Comparison of ENCODE assay signal across 8 mouse cellular contexts in the genomic region with DNA sequence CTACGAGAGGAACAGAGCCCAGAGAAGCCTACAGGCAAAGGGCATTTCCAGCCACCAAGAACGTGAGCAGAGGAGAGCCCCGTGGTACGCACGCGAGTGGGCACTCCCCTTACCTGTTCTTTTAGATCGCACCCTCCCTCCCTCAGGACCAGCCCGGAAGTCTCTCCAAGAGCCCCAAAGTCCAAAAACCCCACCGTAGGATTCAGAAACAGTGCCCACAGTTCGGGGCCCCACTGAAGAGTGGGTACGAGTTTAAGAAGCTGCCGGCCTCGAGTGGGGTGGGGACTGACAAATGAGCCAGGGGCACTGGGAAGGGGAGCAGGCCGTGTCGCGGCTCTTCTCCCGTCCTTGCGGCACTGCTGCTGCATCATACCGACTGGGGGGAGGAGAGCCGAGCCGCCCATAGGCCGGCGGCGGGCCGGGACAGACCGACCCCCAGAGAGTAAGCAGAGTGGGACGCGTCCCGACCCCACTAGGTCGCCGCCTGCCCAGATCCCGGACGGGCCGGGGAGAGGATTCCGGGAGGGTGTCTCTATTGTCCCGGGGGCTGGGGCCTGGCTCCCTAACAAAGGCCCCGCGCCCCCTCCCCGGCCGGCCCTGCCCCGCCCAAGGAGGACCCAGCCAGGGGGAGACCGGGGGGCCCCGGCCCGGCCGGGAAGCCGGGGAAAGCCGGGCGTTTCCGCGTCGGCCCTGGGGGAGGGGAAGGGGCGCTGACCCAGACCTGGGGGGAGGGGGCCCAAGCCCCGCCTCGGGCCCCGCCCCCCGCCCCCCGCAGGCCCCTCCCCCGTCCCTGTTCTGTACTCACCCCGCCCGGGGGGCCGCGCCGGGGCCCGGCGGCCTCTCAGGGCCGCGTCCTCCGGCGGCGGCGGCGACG. TPM values are rescaled to one million over a fixed set of nuclear protein-coding genes. Genes with fewer than 3 reads are reported as not detected.
DNase-seq lines count a peak whose midpoint lies in the region; ATAC-seq and TF ChIP-seq lines count a peak whose summit lies in the region.

No protein-coding gene starts in this region.

- H3K9me3 ChIP-seq in hindbrain, embryonic 11.5 days (ENCODE audit: control insufficient read depth, low read length): no peaks in the 10 kb centered on the region
- H3K9me3 ChIP-seq in liver, embryonic 11.5 days (ENCODE audit: control insufficient read depth, low read length): no peaks in the 10 kb centered on the region

- no peaks in the 10 kb centered on the region for H3K4me1 ChIP-seq in embryonic fibroblast, embryonic 13.5 days (ENCODE audit: control insufficient read depth, insufficient read depth, low read length)
- H3K4me1 ChIP-seq in hindbrain, embryonic 11.5 days (replicated peaks; ENCODE audit: control insufficient read depth, insufficient read depth, low read length): peaks cover 8% of the 10 kb centered on the region
- H3K4me1 ChIP-seq in liver, embryonic 11.5 days (replicated peaks; ENCODE audit: control insufficient read depth, insufficient read depth, low read length): peaks cover 20% of the 10 kb centered on the region

- TF ChIP-seq CTCF in embryonic fibroblast, embryonic 13.5 days (IDR thresholded peaks at IDR 0.05; ENCODE audit: borderline replicate concordance, insufficient read depth, low read length): no peak

- no peaks in the 10 kb centered on the region for H3K27me3 ChIP-seq in hindbrain, embryonic 11.5 days (ENCODE audit: control insufficient read depth, insufficient read depth, low read length)
- no peaks in the 10 kb centered on the region for H3K27me3 ChIP-seq in liver, embryonic 11.5 days (replicated peaks; ENCODE audit: control insufficient read depth, insufficient read depth, low read length)

- H3K4me2 ChIP-seq in hindbrain, embryonic 11.5 days (replicated peaks; ENCODE audit: low read depth, low read length): peak overlapping the region; percentile 85
- H3K4me2 ChIP-seq in liver, embryonic 11.5 days: peak overlapping the region; percentile 67

- DNase-seq in adrenal gland, adult (ENCODE audit: inconsistent age in 2 of 2, low spot score in 1 of 2): peak; percentile 79 to 87
- no peak for DNase-seq in adrenal gland, adult 8-10 months
- peak; percentile 80 for DNase-seq in hindbrain, embryonic 11.5 days (ENCODE audit: low spot score)
- DNase-seq in liver, embryonic 11.5 days (ENCODE audit: low spot score): peak; percentile 84
- peak; percentile 64 to 69 for DNase-seq in natural killer cell, adult 2 months (ENCODE audit: low spot score in 2 of 2)
- DNase-seq in thymus, postnatal 4 days: peak; percentile 82

- peak overlapping the region; percentile 88 for H3K9ac ChIP-seq in hindbrain, embryonic 11.5 days (ENCODE audit: low read depth, low read length)
- H3K9ac ChIP-seq in liver, embryonic 11.5 days (ENCODE audit: low read depth, low read length): peak overlapping the region; percentile 67

- H3K27ac ChIP-seq in embryonic fibroblast, embryonic 13.5 days (ENCODE audit: insufficient read depth, low read length): peak overlapping the region; percentile 94
- H3K27ac ChIP-seq in hindbrain, embryonic 11.5 days (ENCODE audit: low read depth, low read length): peak overlapping the region; percentile 99
- H3K27ac ChIP-seq in liver, embryonic 11.5 days (ENCODE audit: low read depth, low read length): peak overlapping the region; percentile 100

- H3K36me3 ChIP-seq in hindbrain, embryonic 11.5 days (ENCODE audit: control insufficient read depth, insufficient read depth, low read length): peaks cover 12% of the 10 kb centered on the region; the same call in 1 of the 2 replicates
- peaks cover 28% of the 10 kb centered on the region for H3K36me3 ChIP-seq in liver, embryonic 11.5 days (ENCODE audit: control insufficient read depth, insufficient read depth, low read length)

- TF ChIP-seq POLR2A in embryonic fibroblast, embryonic 13.5 days (IDR thresholded peaks at IDR 0.05; ENCODE audit: low read depth, low read length): peak; percentile 13

- peak; percentile 9 for ATAC-seq in activated CD4-positive, CD25-positive, alpha-beta regulatory T cell, adult 4 months
- peak; percentile 53 for ATAC-seq in hindbrain, embryonic 11.5 days (ENCODE audit: low FRiP score)
- peak; percentile 47 for ATAC-seq in liver, embryonic 11.5 days (replicated peaks; ENCODE audit: low FRiP score)

- under 1% methylated on average over 35 of the region's 73 CpGs for WGBS in hindbrain, embryonic 11.5 days
- WGBS in liver, embryonic 11.5 days: 1% methylated on average over 43 of the region's 73 CpGs

- H3K4me3 ChIP-seq in embryonic fibroblast, embryonic 13.5 days (ENCODE audit: insufficient read depth, low read length): peak overlapping the region; percentile 80
- H3K4me3 ChIP-seq in hindbrain, embryonic 11.5 days (ENCODE audit: low read depth, low read length): peak overlapping the region; percentile 95
- peak overlapping the region; percentile 77 for H3K4me3 ChIP-seq in liver, embryonic 11.5 days (ENCODE audit: low read depth, low read length)

RNA-seq across cellular contexts. Expression of a gene that starts 0.6 kb away (rescaled TPM):
- total RNA-seq in adrenal gland, adult 8-10 months (2022): 10 to 100 TPM; 51.0 to 53.8 (median 52.3) TPM
- polyA plus RNA-seq in activated CD4-positive, CD25-positive, alpha-beta regulatory T cell, adult 4 months (2017; shearing (Covaris generic)): 1 to 10 TPM; 7.5 to 8.3 TPM
- polyA plus RNA-seq in embryonic fibroblast, embryonic 13.5 days (2011; ENCODE audit: insufficient read length, low read depth, missing spikeins): 50.7 and 55.6 TPM in 2 replicates
- 17.5 and 22.0 TPM in 2 replicates for polyA plus RNA-seq in hindbrain, embryonic 11.5 days (2014; fragmentation: Nextera tagmentation; extraction: Ambion mirVana)
- polyA plus RNA-seq in liver, embryonic 11.5 days (2014; fragmentation: Nextera tagmentation; extraction: Ambion mirVana): 11.4 and 14.7 TPM in 2 replicates

RNA-seq across cellular contexts. Expression of a gene that starts 11.1 kb away (rescaled TPM):
- 10 to 100 TPM; 59.6 to 67.4 (median 63.3) TPM for total RNA-seq in adrenal gland, adult 8-10 months (2022)
- 10 to 100 TPM; 54.5 to 58.3 TPM for polyA plus RNA-seq in activated CD4-positive, CD25-positive, alpha-beta regulatory T cell, adult 4 months (2017; shearing (Covaris generic))
- 37.7 and 44.6 TPM in 2 replicates for polyA plus RNA-seq in embryonic fibroblast, embryonic 13.5 days (2011; ENCODE audit: insufficient read length, low read depth, missing spikeins)
- polyA plus RNA-seq in hindbrain, embryonic 11.5 days (2014; fragmentation: Nextera tagmentation; extraction: Ambion mirVana): 64.0 and 65.2 TPM in 2 replicates
- polyA plus RNA-seq in liver, embryonic 11.5 days (2014; fragmentation: Nextera tagmentation; extraction: Ambion mirVana): 41.6 and 44.8 TPM in 2 replicates

RNA-seq across cellular contexts. Expression of a gene that starts 23.7 kb away (rescaled TPM):
- 100 to 1,000 TPM in 1 of 4 experiments, 10 to 100 TPM in 3; 87.3 to 115 (median 94.5) TPM for total RNA-seq in adrenal gland, adult 8-10 months (2022)
- 10 to 100 TPM; 37.4 to 49.6 TPM for polyA plus RNA-seq in activated CD4-positive, CD25-positive, alpha-beta regulatory T cell, adult 4 months (2017; shearing (Covaris generic))
- 75.5 and 102 TPM in 2 replicates for polyA plus RNA-seq in embryonic fibroblast, embryonic 13.5 days (2011; ENCODE audit: insufficient read length, low read depth, missing spikeins)
- 82.1 and 83.4 TPM in 2 replicates for polyA plus RNA-seq in hindbrain, embryonic 11.5 days (2014; fragmentation: Nextera tagmentation; extraction: Ambion mirVana)
- 104 and 108 TPM in 2 replicates for polyA plus RNA-seq in liver, embryonic 11.5 days (2014; fragmentation: Nextera tagmentation; extraction: Ambion mirVana)

RNA-seq across cellular contexts. Expression of a gene that starts 27.3 kb away (rescaled TPM):
- 1 to 10 TPM in 2 of 4 experiments, under 1 TPM in 2; 0.20 to 1.2 (median 0.78) TPM for total RNA-seq in adrenal gland, adult 8-10 months (2022)
- polyA plus RNA-seq in activated CD4-positive, CD25-positive, alpha-beta regulatory T cell, adult 4 months (2017; shearing (Covaris generic)): not detected
- polyA plus RNA-seq in embryonic fibroblast, embryonic 13.5 days (2011; ENCODE audit: insufficient read length, low read depth, missing spikeins): 0.37 and 0.45 TPM in 2 replicates
- polyA plus RNA-seq in hindbrain, embryonic 11.5 days (2014; fragmentation: Nextera tagmentation; extraction: Ambion mirVana): 0.06 and 0.08 TPM in 2 replicates
- polyA plus RNA-seq in liver, embryonic 11.5 days (2014; fragmentation: Nextera tagmentation; extraction: Ambion mirVana): 0.05 and 0.12 TPM in 2 replicates

RNA-seq across cellular contexts. Expression of a gene that starts 47.2 kb away (rescaled TPM):
- under 1 TPM; 0.41 to 0.83 (median 0.56) TPM for total RNA-seq in adrenal gland, adult 8-10 months (2022)
- polyA plus RNA-seq in activated CD4-positive, CD25-positive, alpha-beta regulatory T cell, adult 4 months (2017; shearing (Covaris generic)): 1 to 10 TPM; 2.0 to 3.8 TPM
- 6.5 and 10.2 TPM in 2 replicates for polyA plus RNA-seq in embryonic fibroblast, embryonic 13.5 days (2011; ENCODE audit: insufficient read length, low read depth, missing spikeins)
- 13.2 and 14.0 TPM in 2 replicates for polyA plus RNA-seq in hindbrain, embryonic 11.5 days (2014; fragmentation: Nextera tagmentation; extraction: Ambion mirVana)
- polyA plus RNA-seq in liver, embryonic 11.5 days (2014; fragmentation: Nextera tagmentation; extraction: Ambion mirVana): 28.2 and 29.4 TPM in 2 replicates
